Mouse (Mus musculus) forebrain, embryonic 14.5 days (tissue): ENCODE results near the gene Gm38392. TPM values are rescaled to one million over a fixed set of nuclear protein-coding genes. Genes with fewer than 3 reads are reported as not detected.
"Not testable (repeated sequence)": the region's sequence is repeated elsewhere in the genome, so short reads cannot be mapped to it uniquely, and the experiment has no call there.

Experiments
- ATAC-seq: fragments of 200-750 bp; cut with Nextera tagmentation; 2 replicates; pipeline ENCODE4 v1.8.0; 2017; ENCODE audit warnings: mild to moderate bottlenecking, moderate library complexity
- DNase-seq: peaks from one replicate; pipeline ENCODE4 v3.0.0-alpha.2; 2015; ENCODE audit warnings: low spot score
- H3K27ac ChIP-seq: fragments of 300-500 bp; sonication (generic); 2 replicates; pipeline ENCODE4 v1.5.1; 2014; ENCODE audit warnings: low read depth, mild to moderate bottlenecking, control low read depth, low read length, moderate library complexity
- H3K27me3 ChIP-seq: fragments of 300-500 bp; sonication (generic); replicated peaks from 2 replicates; pipeline ENCODE4 v1.6.1; 2014; ENCODE audit warnings: low read length, control low read depth, mixed read lengths; ENCODE audit not compliant: control insufficient read depth, insufficient read depth
- H3K36me3 ChIP-seq: fragments of 300-500 bp; sonication (generic); 2 replicates; pipeline ENCODE4 v1.6.1; 2014; ENCODE audit warnings: low read length, control low read depth; ENCODE audit not compliant: control insufficient read depth, insufficient read depth
- H3K4me1 ChIP-seq: fragments of 300-500 bp; sonication (generic); 2 replicates; pipeline ENCODE4 v1.6.1; 2014; ENCODE audit warnings: antibody characterized with exemption, low read length, control low read depth; ENCODE audit not compliant: control insufficient read depth, insufficient read depth
- H3K4me2 ChIP-seq: fragments of 300-500 bp; sonication (generic); 2 replicates; pipeline ENCODE4 v1.6.1; 2014; ENCODE audit warnings: mild to moderate bottlenecking, control low read depth, low read length
- H3K4me3 ChIP-seq: fragments of 300-500 bp; sonication (generic); 2 replicates; pipeline ENCODE4 v1.5.1; 2014; ENCODE audit warnings: low read depth, low read length, control low read depth
- H3K9ac ChIP-seq: fragments of 300-500 bp; sonication (generic); 2 replicates; pipeline ENCODE4 v1.6.1; 2014; ENCODE audit warnings: mild to moderate bottlenecking, low read length, control low read depth, moderate library complexity
- H3K9me3 ChIP-seq: fragments of 300-500 bp; sonication (generic); replicated peaks from 2 replicates; pipeline ENCODE4 v1.6.1; 2016; ENCODE audit warnings: low read length, control low read depth, mixed read lengths; ENCODE audit not compliant: control insufficient read depth
- WGBS: fragments of 180-500 bp; shearing (Covaris S2); extraction: QIAGEN DNeasy Blood & Tissue Kit; methylation state at CpG from one replicate; pipeline ENCODE4 v1.1.7; 2014; 5-methylcytosine and 5-hydroxymethylcytosine counted together
- polyA plus RNA-seq: library from polyadenylated mRNA; unstranded; fragments of >200 nt; fragmentation: Nextera tagmentation; extraction: Ambion mirVana; gene quantifications from 2 replicates; pipeline ENCODE4 v1.2.1, GENCODE M21; 2014

Gene Gm38392
- polyA plus RNA-seq, 1 experiment from 2014 or later: 0.18 TPM

- Histone ChIP-seq H3K4me2 (no peak overlapping the region), H3K27ac (no peak overlapping the region), H3K9ac (no peak overlapping the region), H3K4me1 (peaks cover 16% of the 10 kb centered on the region; the same call in 1 of the 2 replicates), H3K36me3 (peaks cover 51% of the 10 kb centered on the region), H3K4me3 (no peak overlapping the region), H3K9me3 (no peaks in the 10 kb centered on the region), H3K27me3 (no peaks in the 10 kb centered on the region)
- DNase-seq (no peak), ATAC-seq (no peak)
- WGBS: 93% methylated on average over 1 of the region's 1 CpGs
Measured at GRCm38 (mm10) chr3:88299172-88299571, 12.2 kb upstream of the Gm38392 start.

GRCm38 (mm10) chr3:88297321-88297851, 10.4 kb upstream of the Gm38392 start:
- DNase-seq (no peak), ATAC-seq (no peak)
- Histone ChIP-seq H3K4me1 (peaks cover 16% of the 10 kb centered on the region; the same call in 1 of the 2 replicates), H3K27me3 (no peaks in the 10 kb centered on the region), H3K36me3 (peaks cover 38% of the 10 kb centered on the region), H3K27ac (peak overlapping the region; percentile 91), H3K4me2 (peak overlapping the region; percentile 90), H3K4me3 (peak overlapping the region; percentile 80), H3K9me3 (no peaks in the 10 kb centered on the region), H3K9ac (peak overlapping the region; percentile 89)
- under 1% methylated on average over 30 of the region's 30 CpGs for WGBS

GRCm38 (mm10) chr3:88296561-88297318, 9.7 kb upstream of the Gm38392 start, which contains the start of the genes Tsacc and Cct3:
TSS of gene Tsacc (minus strand) at chr3:88296999.
TSS of gene Cct3 (plus strand) at chr3:88297116.
- peak; percentile 100 for DNase-seq
- H3K4me3 ChIP-seq: peak within 1 kb of the TSS; percentile 80
- H3K4me2 ChIP-seq: peak within 1 kb of the TSS; percentile 90
- H3K9ac ChIP-seq: peak within 1 kb of the TSS; percentile 89
- H3K9me3 ChIP-seq: no peaks in the 10 kb centered on the region
- H3K36me3 ChIP-seq: peaks cover 32% of the 10 kb centered on the region
- H3K27me3 ChIP-seq: no peaks in the 10 kb centered on the region
- WGBS: 1% methylated on average over 44 of the region's 44 CpGs
- peak within 1 kb of the TSS; percentile 91 for H3K27ac ChIP-seq
- H3K4me1 ChIP-seq: peaks cover 16% of the 10 kb centered on the region; the same call in 1 of the 2 replicates
- peak; percentile 99 for ATAC-seq

- peak overlapping the region; percentile 88 for H3K27ac ChIP-seq
- H3K4me2 ChIP-seq: peak overlapping the region; percentile 67
- H3K4me1 ChIP-seq: peaks cover 16% of the 10 kb centered on the region; the same call in 1 of the 2 replicates
- H3K9me3 ChIP-seq: no peaks in the 10 kb centered on the region
- WGBS: under 1% methylated on average over 12 of the region's 12 CpGs
- H3K4me3 ChIP-seq: peak overlapping the region; percentile 80
- no peak for DNase-seq
- H3K9ac ChIP-seq: peak overlapping the region; percentile 54
- peaks cover 26% of the 10 kb centered on the region for H3K36me3 ChIP-seq
- H3K27me3 ChIP-seq: no peaks in the 10 kb centered on the region
- ATAC-seq: peak; percentile 28
Measured at GRCm38 (mm10) chr3:88296110-88296560, 9.1 kb upstream of the Gm38392 start.

- not testable (repeated sequence) for H3K27me3 ChIP-seq, DNase-seq, H3K9me3 ChIP-seq, H3K27ac ChIP-seq, ATAC-seq
- peak overlapping the region; percentile 67 for H3K4me2 ChIP-seq
- H3K4me3 ChIP-seq: peak overlapping the region; percentile 80; the same call in 1 of the 2 replicates
- peaks cover 17% of the 10 kb centered on the region for H3K36me3 ChIP-seq
- WGBS: 63% methylated on average over 1 of the region's 1 CpGs
- H3K4me1 ChIP-seq: peaks cover 16% of the 10 kb centered on the region; the same call in 1 of the 2 replicates
- peak overlapping the region; percentile 54 for H3K9ac ChIP-seq
Measured at GRCm38 (mm10) chr3:88295272-88295671, 8.3 kb upstream of the Gm38392 start.

GRCm38 (mm10) chr3:88291970-88292369, 5.0 kb upstream of the Gm38392 start:
- Histone ChIP-seq H3K9me3 (no peaks in the 10 kb centered on the region), H3K9ac (no peak overlapping the region), H3K4me1 (0 out of 2 replicates have a peak, but pooled peaks cover 3% of the 10 kb centered on the region), H3K4me3 (no peak overlapping the region), H3K27ac (no peak overlapping the region), H3K4me2 (no peak overlapping the region), H3K36me3 (0 out of 2 replicates have a peak, but pooled peaks cover 3% of the 10 kb centered on the region), H3K27me3 (no peaks in the 10 kb centered on the region)
- 33% methylated on average over 4 of the region's 4 CpGs for WGBS
- peak; percentile 30 for DNase-seq
- no peak for ATAC-seq

GRCm38 (mm10) chr3:88288133-88288713, 1.2 kb upstream of the Gm38392 start:
- not testable (repeated sequence) for H3K27me3 ChIP-seq, H3K9me3 ChIP-seq, H3K36me3 ChIP-seq, H3K4me3 ChIP-seq, H3K4me2 ChIP-seq, DNase-seq, H3K4me1 ChIP-seq, H3K9ac ChIP-seq, ATAC-seq, H3K27ac ChIP-seq
- whole genome bisulfite sequencing: 71% methylated on average over 8 of the region's 10 CpGs

GRCm38 (mm10) chr3:88285565-88285895, 1.5 kb downstream of the Gm38392 start:
- H3K4me1 ChIP-seq, H3K9me3 ChIP-seq, H3K9ac ChIP-seq, H3K27ac ChIP-seq, H3K4me3 ChIP-seq, H3K27me3 ChIP-seq, H3K36me3 ChIP-seq, H3K4me2 ChIP-seq, DNase-seq, ATAC-seq: not testable (repeated sequence)
- WGBS: no CpG with 5 or more reads among the region's 2 CpGs
